Mouse (Mus musculus): Measurements from ENCODE around the gene Lamc3.
A peak's percentile ranks its signal among the peaks of the same experiment; 100 is the strongest.

Gene Lamc3

GRCm38 (mm10) chr2:31924811-31925210, 37.7 kb downstream of the Lamc3 start:
- no peak for ATAC-seq (ENCODE audit: insufficient number of reproducible peaks, low FRiP score, low TSS enrichment)

- ATAC-seq (ENCODE audit: insufficient number of reproducible peaks, low FRiP score, low TSS enrichment) = no peak
These were observed 38.8 kb downstream of the Lamc3 start for GRCm38 (mm10) chr2:31925936-31926335.

DNA sequence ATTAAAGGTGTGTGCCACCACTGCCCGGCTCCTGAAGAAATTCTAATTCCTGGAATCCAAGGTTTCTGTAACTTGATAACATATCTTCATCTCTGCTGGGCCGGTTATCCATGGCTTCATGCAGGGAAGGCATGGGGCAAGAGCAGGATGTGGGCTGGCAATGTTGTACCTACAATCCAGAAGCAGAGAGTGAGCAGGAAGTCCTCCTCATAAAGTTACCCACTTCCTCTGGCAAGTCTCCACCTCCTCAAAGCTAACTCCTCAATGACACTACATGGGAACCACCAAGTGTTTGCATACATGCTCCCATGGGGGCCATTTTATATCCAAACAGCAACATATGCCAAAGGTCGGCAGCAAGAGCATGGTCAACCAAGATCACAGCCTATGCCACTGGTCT, 42.6 kb downstream of the Lamc3 start:
- ATAC-seq (ENCODE audit: insufficient number of reproducible peaks, low FRiP score, low TSS enrichment) = no peak

- no peak for ATAC-seq (ENCODE audit: insufficient number of reproducible peaks, low FRiP score, low TSS enrichment)
These were observed 47.5 kb downstream of the Lamc3 start for GRCm38 (mm10) chr2:31934551-31934950.

- no peak for ATAC-seq (ENCODE audit: insufficient number of reproducible peaks, low FRiP score, low TSS enrichment)
These were observed 48.0 kb downstream of the Lamc3 start for GRCm38 (mm10) chr2:31935054-31935453.

GRCm38 (mm10) chr2:31938298-31938697, 51.2 kb downstream of the Lamc3 start:
- no peak for ATAC-seq (ENCODE audit: insufficient number of reproducible peaks, low FRiP score, low TSS enrichment)

DNA sequence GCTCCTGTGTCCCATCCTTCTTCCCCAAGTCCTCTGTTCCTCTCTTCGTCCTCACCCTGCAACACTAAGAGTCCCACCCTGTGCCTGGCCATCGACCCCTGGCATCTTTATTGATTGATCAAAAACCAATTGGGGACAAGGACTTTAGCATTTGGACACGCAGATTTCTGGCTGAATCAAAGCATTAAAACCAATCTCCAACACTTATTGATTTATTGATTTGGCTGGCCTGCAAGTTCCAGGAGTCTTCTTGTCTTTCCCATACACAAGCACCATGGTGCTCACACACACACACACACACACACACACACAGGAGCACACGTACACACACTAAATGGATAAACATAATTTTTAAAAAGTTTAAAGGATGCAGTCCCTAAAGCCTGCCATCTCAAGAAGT, 55.9 kb downstream of the Lamc3 start:
- no peak for ATAC-seq (ENCODE audit: insufficient number of reproducible peaks, low FRiP score, low TSS enrichment)

DNA sequence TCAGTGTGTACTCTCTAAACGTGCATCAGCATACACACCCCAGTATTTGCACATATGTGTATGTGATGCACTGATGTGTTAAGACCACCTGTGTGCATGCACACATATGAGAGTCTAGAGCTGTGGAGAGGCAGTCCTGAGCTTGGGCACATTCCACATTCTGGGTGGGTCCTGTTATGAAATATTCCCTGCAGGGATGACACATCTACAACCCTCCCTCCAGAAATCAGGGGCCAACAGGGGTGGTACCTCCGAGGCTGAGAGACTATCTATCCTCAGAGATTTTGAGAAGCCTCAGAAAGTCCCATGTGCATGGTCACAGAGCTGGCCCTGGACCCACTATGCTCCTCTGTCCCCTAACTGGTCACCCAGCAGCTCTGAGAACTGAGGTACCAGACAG, 58.5 kb downstream of the Lamc3 start:
- ATAC-seq (ENCODE audit: insufficient number of reproducible peaks, low FRiP score, low TSS enrichment) = no peak

GRCm38 (mm10) chr2:31948392-31948791, 61.3 kb downstream of the Lamc3 start:
- no peak for ATAC-seq (ENCODE audit: insufficient number of reproducible peaks, low FRiP score, low TSS enrichment)

DNA sequence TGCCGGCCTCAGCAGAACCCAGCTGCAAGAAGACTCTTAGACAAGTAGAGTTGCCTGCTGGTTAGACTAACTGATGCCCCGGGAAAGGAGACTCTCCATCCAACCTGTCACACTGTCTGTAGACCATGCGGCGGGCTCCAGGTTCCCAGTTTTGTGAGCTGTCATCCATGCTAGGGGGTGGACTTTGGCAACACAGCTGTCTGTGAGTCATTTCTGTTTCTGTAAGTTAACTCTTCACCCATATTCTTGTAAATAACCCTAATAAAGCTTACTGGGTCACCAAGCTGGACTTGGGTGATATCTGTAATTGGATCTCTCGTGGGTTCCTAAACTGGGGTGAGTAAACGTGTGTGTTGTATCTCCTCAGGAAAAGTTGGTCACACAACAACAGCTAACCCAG, 61.7 kb downstream of the Lamc3 start:
- ATAC-seq (ENCODE audit: insufficient number of reproducible peaks, low FRiP score, low TSS enrichment) = no peak

DNA sequence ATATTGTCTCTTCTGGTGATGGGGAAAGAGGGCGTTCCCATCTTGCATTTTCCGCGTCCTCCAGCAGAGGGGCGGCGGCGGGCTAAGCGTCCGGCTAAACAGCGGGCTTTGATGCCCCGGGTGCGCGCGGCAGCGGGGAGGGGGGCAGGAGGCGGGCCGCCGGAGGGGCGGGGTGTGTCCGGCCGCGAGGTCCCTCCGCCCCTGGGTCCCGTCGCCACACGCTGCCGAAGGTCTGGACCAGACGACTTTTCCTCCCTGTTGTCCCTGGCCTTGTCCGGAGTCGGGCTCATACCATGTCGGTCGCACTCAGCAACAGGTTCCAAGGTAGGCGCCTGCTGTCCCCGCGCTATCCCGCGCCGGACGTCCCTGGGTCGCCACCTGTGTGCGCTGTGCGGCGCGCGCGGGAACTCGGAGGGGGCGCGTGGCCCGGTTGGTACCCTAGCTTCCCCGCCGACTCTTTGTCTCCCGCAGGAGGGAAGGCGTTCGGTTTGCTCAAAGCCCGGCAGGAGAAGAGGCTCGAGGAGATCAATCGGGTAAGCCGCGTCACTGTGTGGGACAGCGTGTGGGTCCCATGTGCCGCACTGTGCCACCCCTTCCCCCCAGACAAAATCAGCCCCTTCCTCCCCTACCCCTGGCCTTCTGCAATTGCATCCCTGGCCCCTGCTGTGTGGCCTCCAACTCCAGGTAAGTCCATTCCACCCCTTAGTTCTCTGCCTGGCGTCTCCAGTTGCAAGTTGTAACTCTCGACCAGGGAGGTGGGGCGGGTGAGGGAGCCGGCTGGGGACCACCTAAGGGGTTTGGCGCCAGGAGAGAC, 63.2 kb downstream of the Lamc3 start, which contains the start of gene Aif1l:
TSS of gene Aif1l (plus strand) at position 82 of the 814 bp plus-strand sequence.
- no peak for ATAC-seq (ENCODE audit: insufficient number of reproducible peaks, low FRiP score, low TSS enrichment)

GRCm38 (mm10) chr2:31950966-31951365, 63.9 kb downstream of the Lamc3 start:
- no peak for ATAC-seq (ENCODE audit: insufficient number of reproducible peaks, low FRiP score, low TSS enrichment)

GRCm38 (mm10) chr2:31952236-31952635, 65.1 kb downstream of the Lamc3 start:
- no peak for ATAC-seq (ENCODE audit: insufficient number of reproducible peaks, low FRiP score, low TSS enrichment)

DNA sequence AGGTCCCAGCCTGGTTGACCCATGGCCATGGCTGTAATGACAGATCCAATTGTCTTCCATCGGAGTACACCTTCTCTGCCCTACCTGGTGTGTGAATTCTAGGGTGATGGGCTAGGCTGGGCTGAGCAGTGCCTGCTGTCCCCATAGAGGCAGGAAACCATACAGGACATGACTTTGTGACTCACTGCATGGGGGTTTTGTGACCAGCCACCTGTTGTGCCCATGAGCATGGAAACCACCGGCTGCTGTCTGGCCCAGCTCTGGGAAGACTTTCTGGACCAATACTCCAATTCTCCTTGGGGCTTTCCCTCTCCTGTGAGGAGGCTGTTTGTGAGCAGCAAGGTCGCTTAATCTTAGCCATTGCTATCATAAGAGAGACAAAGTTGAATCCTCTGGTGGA, 65.6 kb downstream of the Lamc3 start:
- no peak for ATAC-seq (ENCODE audit: insufficient number of reproducible peaks, low FRiP score, low TSS enrichment)

GRCm38 (mm10) chr2:31953687-31954086, 66.6 kb downstream of the Lamc3 start:
- ATAC-seq (ENCODE audit: insufficient number of reproducible peaks, low FRiP score, low TSS enrichment) = no peak

DNA sequence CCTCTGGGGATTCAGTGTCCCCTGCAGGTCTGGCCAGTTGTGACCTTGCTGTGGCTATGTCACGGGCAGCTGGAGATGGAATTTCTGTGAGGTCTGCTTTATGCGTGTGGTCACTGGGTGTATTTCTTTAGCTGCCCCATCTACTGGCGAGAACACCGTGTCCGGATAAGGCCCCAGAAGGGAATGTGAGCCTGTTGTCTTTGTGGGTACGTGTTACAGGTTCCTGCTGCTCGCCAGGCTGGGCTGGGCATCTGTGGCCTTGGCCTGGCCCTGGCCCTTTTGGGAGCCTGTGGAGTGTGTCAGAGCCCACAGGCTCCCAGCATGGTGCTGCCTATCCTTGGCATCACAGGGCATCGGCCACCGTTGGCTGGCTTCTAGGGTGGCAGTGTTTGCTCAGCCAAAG, 67.7 kb downstream of the Lamc3 start:
- ATAC-seq (ENCODE audit: insufficient number of reproducible peaks, low FRiP score, low TSS enrichment) = no peak

GRCm38 (mm10) chr2:31955686-31956085, 68.6 kb downstream of the Lamc3 start:
- no peak for ATAC-seq (ENCODE audit: insufficient number of reproducible peaks, low FRiP score, low TSS enrichment)

DNA sequence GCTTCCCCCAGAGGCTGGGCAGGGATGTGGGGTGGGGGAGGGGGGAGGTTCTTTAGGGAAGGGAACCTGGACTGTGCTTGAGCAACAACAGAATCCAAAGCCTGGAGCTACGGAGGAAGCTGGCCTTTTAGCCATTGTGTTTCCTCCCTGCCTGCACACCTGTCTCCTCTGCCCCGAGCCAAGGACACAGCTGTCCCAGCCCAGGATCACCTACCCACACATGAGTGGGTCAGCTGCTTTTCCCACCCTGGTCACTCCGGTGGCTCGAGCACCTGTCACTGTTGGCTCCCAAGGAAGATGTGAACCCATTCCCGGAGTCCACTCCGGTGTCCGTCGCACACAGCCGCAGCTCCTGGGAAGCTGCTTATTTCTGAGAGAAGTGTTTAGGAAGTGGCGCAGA, 70.1 kb downstream of the Lamc3 start:
- no peak for ATAC-seq (ENCODE audit: insufficient number of reproducible peaks, low FRiP score, low TSS enrichment)

- ATAC-seq (ENCODE audit: insufficient number of reproducible peaks, low FRiP score, low TSS enrichment) = no peak
These were observed 73.9 kb downstream of the Lamc3 start for GRCm38 (mm10) chr2:31960986-31961385.

DNA sequence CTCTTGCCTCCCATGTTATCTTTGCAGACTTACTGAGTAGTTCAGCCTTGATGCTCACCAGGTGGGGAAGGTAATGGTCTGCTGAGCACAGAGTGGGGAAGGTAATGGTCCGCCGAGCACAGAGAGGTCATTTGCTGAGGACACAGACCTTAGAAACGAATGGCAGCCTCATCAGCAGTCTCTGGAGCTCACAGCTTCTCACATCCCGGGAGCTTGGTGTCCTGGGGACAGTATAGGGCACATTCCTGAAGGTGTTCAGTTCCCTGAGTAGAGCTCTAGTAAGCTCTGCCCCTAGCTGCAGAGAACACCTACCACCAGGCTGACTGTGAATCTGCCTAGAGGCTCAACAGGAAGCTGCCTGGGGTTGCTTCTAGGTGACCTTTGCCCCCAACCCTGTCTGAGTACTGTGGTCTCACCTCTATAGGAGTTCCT, 74.7 kb downstream of the Lamc3 start:
- ATAC-seq (ENCODE audit: insufficient number of reproducible peaks, low FRiP score, low TSS enrichment) = no peak

- peak; percentile 65; the same call in 1 of the 2 replicates for ATAC-seq (ENCODE audit: insufficient number of reproducible peaks, low FRiP score, low TSS enrichment)
These were observed 75.6 kb downstream of the Lamc3 start for GRCm38 (mm10) chr2:31962501-31963224.

- ATAC-seq (ENCODE audit: insufficient number of reproducible peaks, low FRiP score, low TSS enrichment) = peak; percentile 68; the same call in 1 of the 2 replicates
These were observed 76.4 kb downstream of the Lamc3 start for GRCm38 (mm10) chr2:31963491-31963890.

Measured in cerebellum, adult (tissue).